Mouse (Mus musculus) left cerebral cortex, adult 8-10 months (tissue): ENCODE results near the gene Nkx1-2. TPM values are rescaled to one million over a fixed set of nuclear protein-coding genes. Genes with fewer than 3 reads are reported as not detected.
A peak's percentile ranks its signal among the peaks of the same experiment; 100 is the strongest.

Experiments used
- DNase-seq, 2 experiments: peaks; one replicate each; pipeline ENCODE4 v3.0.0; 2022; ENCODE audit warnings: low spot score in 2 of 2
- total RNA-seq, 4 experiments: library from RNA; stranded (reverse); gene quantifications; 2 replicates each; pipeline ENCODE4 v1.2.4; 2022

The Nkx1-2 gene
- total RNA-seq, 4 experiments from 2014 or later, result 0.14 to 0.15 TPM; not detected in 2

DNA sequence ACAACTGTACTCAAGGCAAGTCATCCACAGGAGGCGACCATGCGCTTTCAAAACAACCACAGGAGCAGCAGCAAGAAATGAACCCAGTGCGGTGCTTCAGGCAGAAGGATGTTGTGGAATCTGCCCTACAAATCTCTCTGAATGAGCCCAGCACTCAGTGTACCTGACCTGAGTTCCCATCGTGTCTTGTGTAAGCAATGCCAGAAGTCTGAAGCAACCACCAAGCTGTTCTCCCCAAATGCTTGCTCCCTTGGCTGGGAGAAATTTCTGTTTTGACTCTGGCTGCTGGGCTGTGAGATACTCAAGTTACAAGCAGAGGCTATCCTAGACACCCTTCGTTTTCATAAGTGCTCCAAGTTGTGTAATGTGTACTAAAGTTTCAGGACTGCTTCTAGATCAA lies 6.3 kb upstream of the Nkx1-2 start:
- DNase-seq, result no peak

DNA sequence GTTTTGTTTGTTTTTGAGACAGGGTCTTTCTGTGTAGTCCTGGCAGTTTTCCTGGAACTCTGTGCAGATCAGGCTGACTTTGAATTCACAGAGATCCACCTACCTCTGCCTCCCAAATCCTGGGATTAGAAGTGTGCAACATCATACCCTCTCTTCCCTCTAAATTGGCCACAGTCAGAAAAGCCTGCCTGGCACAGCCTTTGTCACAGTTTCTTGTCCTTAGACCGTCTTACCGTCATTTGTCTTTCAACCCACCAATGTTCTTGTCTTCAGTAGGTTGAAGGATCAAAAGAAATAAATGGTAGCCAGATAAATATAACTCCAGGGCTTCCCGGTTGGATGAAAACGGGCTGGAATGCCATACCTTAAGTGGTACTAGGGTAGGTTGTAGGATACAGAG lies 5.3 kb upstream of the Nkx1-2 start:
- no peak for DNase-seq

DNA sequence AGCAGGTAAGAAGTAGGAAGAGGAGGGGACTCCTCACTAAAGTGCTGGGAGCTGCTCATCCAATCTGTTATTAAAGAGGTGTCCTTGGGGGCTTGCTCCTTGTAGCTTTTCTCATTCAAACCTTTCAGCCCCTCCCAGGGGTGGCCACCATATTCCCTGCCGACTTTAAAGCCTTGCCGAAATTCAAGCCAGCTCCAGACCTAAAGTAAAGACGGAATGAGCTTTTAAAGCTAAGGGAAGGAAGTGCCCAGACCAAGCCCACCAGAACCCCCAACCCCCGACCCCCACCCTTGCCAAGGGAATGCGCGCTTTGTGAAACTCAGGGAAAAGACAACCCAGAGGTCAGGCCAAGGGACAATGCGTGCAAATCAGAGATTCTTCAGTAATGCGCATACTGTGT lies 1.5 kb upstream of the Nkx1-2 start:
- DNase-seq, result no peak

DNA sequence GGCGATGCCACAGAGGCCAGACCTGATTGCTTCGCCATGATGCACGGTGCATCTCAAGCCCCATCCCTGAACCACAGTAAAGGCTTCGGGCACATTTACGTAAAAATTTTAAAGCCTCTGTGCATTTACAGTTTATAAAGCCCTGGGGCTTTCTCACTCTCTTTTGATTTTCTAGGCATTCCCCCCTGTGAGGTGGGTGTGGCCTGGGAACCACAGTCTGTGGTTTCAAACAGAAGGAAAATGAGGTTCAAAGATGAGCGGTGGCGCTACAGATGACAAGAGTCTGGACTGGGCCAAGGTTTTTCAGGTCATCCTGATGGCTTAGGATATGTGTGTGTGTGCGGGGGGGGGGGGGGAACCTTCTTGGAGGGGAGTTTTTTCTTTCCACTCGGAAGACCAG lies 589 bp upstream of the Nkx1-2 start:
- no peak for DNase-seq

DNA sequence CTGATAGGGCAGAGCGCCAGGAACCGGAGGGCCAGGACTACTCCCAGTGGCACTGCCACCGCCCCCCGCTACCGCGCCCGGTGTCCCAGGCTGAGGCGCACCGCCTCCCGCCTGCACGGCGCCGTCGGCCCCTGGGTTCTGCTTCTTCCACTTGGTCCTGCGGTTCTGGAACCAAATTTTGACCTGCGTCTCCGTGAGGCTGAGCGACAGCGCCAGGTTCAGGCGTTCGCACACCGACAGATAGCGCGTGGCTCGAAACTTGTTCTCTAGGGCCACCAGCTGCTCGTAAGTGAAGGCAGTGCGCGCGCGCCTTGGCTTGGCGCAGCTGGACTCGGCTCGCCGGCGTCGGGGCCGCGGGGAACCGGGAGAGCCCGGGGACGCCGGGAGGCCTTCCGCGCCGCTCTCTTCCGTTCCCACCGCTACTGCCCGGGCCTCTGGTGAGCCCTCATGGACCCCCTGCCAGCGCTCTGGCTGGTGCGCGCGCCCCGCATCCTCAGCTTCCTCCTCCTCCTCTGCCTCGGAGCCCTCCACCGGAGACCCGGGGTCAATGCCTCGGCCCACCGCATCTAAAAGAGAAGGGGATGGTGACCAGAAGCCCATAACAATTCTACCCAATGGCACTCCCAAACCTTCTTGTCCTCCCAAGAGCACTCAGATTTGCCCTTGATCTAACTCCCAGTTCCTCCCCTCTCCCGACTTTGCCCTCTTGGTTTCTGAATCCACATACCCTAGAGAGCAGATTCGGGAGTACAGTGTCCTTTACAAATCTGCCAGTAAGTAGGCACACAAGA lies 2.0 kb downstream of the Nkx1-2 start:
- DNase-seq, result no peak

DNA sequence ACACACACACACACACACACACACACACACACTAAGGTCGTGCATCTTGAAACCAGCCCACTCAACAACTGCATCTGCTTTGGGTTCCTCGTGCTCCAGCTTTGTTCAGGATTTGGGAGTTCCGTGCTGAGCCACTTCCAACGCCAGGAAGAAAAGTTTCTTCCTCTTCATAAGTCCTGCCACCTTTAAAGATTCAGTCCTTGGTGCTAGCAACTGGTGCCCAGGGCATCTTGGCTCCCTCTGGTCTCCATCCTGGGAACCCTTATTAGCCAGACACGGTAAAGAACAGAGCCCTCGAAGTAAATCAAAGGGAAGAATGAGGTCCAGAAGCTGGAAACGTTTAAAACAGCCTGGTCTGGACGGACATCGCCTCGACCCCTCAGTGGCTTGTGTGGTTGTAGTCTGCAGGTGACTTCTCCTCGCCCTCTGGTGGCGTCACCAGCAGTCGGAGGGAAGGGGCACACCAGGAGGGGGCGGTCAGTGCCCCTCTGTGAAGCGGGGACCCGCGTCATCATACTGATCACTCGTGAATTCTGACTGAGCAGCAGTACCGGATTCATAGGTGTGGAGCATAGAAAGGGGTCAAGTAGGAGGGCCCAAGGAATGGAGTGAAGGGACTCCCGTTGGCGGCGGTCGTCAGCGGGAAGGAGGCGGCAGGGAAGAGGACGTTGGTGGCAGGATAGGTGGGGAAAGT lies 2.7 kb downstream of the Nkx1-2 start:
- no peak for DNase-seq

DNA sequence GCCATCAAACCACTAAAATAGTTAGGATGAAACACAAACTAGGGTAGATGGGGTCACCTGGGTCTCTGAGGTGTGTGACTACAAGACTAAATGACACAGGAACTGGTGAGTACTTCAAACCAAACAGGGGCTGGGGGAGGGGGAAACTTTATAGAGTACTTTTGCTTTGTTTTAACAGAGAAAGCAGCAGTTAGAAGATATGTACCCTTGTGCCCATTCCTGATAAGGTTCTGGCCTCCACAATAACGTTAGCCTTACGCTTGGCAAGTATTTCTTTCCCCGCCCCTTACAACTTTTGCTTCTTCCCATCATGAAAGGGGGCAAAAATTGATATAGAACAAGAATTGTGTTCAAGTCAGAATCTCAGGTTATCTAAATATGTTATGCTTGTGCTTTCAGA lies 3.6 kb downstream of the Nkx1-2 start:
- no peak for DNase-seq

DNA sequence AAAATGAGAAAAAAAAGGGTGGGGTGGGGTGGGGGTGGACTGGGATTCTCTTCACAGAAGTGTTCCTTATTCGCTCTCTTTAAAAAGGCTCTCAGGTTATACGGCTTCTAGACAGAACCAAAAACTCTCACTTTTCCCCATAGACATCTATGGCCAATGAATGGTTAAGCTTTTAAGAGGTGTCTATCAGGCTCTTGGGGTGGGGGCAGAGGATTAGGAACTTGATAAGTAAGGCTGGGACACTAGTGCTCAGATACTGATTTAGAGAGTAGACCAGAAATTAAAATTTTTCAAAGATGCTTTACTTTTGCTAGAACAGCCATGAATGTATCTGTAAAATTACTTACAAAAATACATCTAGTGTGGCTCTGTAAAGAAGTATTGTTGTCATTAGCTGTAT lies 5.1 kb downstream of the Nkx1-2 start:
- no peak for DNase-seq

DNA sequence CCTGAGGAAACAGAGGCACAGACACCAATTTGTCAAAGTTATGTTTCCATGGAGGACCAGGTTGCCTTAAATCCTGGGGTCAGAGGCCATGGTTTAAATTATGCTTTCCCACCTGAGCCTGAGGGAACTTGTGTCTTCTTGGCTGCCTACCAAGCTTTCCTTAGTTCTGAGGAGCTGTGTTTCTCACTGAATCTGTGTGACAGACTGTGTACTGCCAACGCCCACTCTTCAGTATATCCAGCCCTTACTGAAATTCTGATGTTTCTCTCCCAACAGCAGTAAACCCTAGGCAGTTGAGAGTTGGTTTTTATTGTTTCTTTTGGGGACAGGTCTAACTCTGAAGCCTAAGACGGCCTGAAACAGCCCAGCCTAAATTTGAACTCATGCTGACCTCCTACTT lies 5.7 kb downstream of the Nkx1-2 start:
- DNase-seq, result no peak

DNA sequence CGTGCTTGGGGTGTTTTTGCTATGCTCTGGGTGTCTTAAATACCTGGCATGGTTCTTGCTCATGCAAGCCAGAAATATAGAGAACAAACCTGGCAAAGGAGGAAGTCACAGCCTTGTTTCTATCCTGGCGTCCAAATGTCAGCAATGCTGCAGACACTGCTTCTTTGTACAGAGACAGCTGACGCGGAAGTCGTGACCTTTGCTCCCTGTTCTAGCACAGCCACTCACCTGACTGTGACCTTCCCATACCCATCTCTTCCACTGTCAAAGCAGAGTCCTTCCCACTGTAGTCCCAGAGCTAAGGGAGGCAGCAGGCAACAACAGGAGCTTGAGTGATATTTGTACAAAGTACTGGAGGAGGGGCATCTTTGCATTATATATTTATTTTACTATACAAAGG lies 9.8 kb downstream of the Nkx1-2 start:
- DNase-seq, result no peak

DNA sequence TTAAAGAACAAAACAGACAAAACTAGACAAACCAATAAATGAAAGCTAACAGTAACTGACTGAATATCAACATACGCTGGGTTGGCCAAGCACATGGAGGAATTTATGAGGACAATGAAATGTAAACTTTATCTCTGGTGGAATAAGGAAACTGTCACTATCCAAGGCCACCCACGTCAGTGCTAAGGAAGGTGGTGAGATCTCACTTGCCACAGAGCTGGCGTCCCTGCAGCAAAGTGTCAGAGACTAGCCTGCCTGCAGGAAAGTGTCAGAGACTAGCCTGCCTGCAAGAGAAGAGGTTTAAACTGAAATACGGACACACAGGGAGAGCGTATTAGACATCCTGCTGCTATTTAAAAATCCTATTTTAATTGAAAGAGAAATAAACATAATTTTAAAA lies 12.3 kb downstream of the Nkx1-2 start:
- DNase-seq, result no peak

DNA sequence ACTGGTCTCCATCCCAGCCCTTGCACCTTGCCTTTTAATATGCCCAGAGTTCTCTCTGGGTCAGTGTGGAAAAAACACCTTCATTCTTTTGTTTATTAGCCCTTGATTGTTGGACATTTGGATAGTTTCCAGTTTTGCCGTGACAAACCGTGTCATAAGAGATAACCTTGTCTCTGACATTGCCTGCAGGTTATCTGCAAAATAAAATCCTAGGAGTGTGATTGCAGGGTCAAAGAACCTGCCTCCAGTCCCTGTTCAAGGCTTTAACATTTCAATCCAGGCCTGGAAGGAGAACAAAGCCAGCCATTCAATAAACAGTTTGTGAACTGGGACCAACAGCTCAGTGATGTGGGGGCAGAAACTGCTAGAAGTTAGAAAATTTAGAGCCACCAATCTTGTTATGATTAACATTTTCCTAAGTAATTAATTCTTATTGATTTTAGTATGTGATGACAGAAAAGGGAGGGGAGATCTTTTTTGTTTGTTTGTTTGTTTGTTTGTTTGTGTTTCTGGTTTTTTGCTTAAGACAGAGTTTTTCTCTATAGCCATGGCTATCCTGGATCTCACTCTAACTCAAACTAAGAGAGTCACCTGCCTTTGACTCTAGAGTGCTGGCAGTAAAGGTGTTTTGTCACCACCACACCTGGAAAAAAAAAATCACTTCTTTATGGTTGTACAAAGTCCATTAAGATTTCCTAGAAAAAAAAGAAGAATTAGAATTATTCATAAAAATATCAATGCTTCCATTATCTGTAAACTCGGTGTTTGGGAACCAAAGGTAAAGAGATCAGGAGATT lies 13.5 kb downstream of the Nkx1-2 start:
- no peak for DNase-seq

DNA sequence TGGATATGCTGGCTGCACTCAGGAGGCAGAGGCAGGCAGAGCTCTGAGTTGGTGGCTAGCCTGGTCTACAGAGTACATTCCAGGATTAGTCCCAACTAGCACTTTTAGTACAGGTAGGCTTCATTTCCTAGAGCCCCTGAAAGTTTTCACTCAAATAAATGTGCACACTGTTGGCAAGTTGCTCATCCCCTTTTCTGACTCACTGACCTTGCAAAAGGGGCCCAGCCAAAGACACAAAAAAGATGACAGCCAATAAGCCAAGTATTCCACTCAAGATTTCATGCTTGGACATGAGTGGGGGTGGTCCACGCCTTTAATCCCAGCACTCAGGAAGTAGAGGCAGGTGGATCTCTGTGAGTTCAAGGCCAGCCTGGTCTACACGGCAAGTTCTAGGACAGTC lies 18.0 kb downstream of the Nkx1-2 start:
- no peak for DNase-seq

DNA sequence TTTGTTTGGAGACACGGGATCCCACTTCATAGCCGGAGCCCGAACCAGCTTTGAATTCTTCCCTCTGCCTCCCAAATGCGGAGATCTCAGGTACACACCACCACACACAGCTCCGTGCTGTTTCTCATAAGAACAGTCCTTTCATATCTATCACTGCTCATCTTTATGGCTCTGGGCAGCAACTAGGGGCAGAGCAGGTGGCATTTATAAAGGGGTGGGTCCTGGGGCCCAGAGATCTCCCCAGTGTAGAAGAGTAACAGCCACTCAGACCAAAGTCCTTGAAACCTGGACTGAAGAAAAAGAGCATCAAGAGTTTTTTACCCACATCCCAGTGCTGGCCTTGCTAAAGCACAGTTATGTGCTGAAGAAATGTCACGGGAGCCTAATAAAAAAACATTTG lies 18.9 kb downstream of the Nkx1-2 start:
- DNase-seq, result no peak

DNA sequence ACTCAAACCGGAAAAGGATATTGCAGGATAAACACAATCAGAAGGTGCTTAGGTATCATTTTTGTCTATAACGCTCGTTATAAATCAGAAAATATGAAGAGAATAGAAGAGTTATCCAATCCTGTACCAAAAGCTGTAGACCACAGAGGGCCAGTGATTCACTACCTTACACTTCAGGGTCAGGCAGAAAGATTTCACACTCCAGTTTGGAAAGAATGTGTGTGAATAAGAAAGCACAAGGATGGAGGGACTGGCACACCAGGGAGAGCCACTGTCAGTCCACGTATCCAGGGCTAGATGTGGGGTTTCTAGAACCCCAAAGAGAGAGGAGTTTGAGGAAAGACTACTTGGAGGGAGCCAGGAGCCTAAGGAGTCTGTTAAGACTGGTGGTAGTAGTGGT lies 22.5 kb downstream of the Nkx1-2 start:
- DNase-seq, result no peak

DNA sequence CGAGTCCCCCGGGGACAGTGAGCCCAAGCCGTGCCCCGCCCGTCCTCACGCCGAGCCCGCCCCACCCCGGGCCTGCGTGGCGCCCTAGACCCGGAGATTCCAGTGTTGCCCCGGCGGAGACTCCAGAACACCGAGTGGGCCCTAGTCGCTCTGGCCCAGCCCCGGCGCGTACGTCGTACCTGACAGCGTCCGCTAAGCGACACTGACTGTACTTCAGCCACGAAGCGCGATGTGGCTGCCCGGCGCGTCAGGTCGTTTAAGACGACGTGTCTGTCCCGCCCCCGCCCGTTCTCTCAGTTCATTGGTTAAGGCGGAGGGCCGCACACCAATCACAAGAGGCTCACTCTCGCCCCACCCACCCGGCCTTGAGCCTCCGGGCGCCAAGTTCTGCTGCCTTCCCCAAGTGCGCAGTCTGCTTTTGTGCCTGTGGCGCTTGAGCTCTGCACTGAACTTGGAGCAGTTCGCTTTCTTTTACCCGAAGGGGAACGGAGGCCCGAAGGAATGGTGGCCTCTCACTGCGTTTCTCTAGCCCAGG lies 23.3 kb downstream of the Nkx1-2 start, which contains the start of gene Oat:
Gene Oat, minus strand, starts transcription at position 283 of the 535 bp plus-strand sequence.
- peak; percentile 76 to 96 for DNase-seq

DNA sequence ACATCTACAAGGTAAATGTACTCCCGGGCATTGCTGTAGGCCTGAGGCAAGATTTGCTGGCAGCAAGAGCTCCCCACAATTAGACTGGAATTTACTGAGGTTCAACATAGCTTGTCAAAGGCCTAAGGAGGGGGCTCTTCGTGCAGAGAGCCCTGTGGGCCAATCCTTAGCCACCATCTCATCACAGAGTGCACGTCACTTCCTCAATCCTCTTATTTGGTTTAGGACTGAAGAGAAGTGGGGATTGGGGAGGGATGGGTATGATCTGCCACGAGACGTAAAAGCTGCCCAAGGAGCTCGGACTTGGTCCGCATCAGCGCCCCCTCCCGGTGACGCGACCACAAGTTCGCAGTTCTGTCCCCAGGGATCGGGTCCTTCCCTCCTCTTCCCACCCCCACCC lies 23.8 kb downstream of the Nkx1-2 start:
- DNase-seq, result peak; percentile 55 to 86

DNA sequence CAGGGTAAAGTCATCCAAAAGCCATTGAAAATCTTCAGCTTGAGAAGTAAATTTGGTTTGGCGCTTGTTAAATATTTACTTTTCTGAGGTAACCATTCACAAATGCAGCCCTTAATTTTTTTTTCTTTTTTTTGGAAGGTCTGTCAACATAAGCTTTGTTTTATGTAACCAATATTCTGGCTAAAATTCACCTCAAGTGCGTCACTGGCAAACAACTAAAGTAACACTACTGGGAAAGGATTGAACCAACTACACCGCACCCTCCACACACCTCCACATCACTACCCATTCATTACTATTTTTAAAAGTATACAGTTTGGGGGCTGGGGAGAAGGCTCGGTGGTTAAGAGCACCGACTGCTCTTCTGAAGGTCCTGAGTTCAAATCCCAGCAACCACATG lies 24.8 kb downstream of the Nkx1-2 start:
- DNase-seq, result no peak

DNA sequence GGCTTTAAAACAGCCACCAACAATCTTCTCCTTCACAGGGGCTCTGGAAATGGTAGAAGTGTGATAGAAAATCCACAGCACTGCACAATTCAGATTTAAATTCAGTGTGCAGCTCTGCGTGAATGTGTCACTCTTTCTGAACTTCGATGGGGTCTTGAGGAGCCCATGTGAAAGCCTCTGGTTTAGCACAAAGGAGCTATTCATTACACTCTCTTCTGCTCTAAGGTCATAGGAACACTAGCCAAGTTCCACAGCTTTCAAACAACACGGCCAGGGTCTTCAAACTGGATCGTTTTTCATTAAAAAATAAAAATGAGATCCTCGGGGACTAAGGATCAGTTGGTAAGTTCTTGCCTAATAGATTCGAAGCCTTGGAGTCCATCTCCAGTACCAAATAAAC lies 26.2 kb downstream of the Nkx1-2 start:
- DNase-seq, result no peak

DNA sequence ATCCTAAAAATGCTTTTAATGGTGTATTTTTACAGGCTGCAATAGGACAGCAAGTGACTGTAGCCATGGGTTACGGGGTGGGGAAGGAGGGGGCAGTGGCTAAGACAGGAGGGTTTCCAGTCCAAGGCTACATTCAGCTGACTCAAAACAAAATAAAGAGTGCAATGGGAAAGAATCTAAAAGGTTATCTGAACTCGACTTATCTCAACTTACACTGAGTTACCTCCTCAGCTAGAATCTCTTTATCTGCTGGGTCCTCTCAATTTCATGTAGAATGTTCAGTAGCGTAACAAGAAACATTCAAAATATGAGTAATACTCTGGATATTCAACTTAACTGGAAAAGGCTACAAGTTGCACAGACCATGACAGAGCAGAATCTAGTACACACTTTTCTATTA lies 26.7 kb downstream of the Nkx1-2 start:
- no peak for DNase-seq

DNA sequence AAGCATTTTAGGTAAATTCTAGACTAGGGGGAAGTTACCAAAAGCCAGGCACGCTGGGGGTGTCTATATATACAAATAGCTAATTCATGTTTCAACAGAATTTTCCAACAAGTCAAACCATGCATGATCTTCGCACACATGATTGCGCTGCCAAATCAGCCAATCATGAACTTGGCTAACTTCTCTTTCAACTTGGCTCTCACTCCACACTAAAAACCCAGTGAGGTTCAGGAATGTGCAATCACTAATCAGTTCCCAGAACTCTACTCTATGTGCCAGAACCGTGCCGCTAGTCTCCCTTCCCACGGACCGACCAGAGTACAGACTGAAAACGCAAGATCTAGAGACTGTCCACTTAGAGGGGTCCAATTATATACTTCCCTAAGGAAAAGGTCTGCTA lies 28.0 kb downstream of the Nkx1-2 start:
- DNase-seq, result no peak

DNA sequence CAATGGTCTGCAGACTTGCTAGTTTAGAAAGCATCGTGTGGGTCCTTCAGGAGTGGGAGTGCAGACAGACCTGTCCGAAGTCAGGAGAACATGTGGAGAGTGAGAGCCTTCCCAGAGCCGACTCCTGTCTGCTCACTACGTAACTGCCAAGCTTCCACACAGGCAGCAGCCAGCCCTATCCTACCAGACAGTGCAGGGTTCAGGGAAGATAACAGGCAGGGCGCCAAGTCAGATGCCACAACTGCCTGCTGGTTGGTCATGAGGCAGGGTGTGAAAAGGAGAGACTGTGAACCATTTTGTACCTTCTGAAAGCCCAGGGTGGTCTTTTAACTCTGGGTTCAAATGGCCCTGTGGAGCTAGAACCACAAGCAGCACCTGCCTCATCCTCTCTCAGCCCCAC lies 29.4 kb downstream of the Nkx1-2 start:
- no peak for DNase-seq
